Mouse (Mus musculus) cerebellum, adult 8-10 months (tissue): ENCODE data around the gene Heatr9.

Experiments used
- DNase-seq: peaks from one replicate; pipeline ENCODE4 v3.0.0; 2022

The Heatr9 gene

GRCm38 (mm10) chr11:83529024-83529423 is 7.0 kb upstream of the Heatr9 start:
- no peak for DNase-seq

DNA sequence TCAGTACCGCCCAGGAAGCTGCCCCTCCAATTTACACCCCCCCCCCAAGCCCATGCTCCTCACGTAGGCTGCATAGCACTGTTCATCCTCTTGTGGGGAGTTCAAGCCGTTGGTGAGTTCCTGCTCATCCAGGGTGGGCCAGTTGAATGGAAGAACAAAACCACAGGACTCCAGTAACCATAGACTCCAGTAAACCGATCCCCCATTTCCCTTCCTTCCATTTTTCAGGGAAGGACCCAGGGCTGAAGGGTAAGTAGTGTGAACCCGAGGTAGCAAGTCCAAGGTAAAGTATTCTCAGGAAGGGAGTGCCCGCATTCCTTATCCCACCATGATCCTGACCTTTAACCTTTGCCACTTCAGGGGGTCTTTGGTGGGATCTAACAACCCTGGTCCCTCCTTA is 3.6 kb downstream of the Heatr9 start:
- no peak for DNase-seq

DNA sequence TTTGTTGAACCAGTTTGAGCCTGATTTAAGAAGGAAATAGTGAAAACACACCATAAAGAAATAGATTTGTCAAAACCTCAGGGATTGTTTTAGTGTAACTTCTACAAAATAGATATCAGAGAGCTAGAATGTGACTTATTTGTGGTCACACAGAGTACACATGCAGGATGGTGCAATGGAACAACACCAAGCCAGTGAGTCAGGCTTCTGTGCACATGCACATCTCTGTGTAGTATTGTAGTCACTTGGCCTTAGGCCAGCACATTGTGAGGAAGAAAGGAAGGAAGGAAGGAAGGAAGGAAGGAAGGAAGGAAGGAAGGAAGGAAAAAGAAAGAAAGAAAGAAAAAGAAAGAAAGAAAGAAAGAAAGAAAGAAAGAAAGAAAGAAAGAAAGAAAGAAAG is 4.8 kb downstream of the Heatr9 start:
- DNase-seq, result no peak

DNA sequence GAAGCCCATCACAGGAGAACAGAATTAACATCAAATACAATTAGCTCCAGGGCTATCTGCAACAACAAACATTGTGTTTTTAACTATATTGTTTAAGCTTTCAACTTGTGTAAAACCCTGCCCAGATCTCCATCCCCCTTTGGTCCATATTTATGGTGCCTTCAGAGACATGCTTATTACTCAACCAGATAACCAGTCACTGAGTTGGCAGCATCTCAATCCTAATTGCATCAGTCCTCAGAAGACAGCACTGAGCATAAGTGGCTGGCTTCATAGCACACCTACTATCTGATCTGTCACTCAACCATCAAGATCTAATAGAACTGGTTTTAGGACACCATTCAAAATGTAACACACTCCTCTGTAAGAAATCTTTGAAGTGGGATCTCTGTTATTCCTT is 12.5 kb downstream of the Heatr9 start:
- DNase-seq, result no peak

DNA sequence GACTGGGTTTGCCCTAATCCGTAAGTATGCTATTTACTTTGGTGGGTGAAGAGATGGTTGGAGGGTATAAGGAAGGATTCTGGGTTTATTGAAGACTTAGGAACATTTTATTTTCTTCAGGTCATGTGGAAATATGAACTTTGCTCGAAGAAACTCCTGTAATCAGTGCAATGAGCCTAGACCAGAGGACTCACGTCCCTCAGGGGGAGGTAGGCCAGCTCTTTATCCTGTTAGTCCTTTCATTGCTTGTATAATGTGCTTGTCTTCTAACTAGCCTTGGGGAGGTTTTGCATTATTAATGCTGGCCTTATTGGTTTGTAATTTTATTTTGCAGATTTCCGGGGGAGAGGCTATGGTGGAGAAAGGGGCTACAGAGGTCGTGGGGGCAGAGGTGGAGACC is 17.7 kb downstream of the Heatr9 start:
- DNase-seq, result no peak

GRCm38 (mm10) chr11:83495571-83495970 is 26.4 kb downstream of the Heatr9 start:
- no peak for DNase-seq

DNA sequence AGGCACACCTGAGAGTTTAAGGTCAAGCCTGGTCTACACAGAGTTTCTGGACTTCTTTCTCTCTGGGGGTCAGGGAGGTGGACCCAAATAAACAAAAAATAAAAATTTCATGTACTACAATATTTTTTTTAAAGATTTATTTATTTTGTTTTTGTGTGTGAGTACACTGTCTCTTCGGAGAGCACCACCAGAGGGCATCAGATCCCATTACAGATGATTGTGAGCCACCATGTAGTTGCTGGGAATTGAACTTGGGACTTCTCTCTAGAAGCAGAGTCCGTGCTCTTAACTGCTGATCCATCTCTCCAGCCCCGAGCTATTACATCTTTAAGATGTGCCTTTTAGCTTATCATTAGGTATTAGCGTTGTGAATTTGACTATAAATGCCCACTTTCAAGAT is 30.5 kb downstream of the Heatr9 start:
- no peak for DNase-seq

- DNase-seq, result peak; percentile 28
Observed at GRCm38 (mm10) chr11:83473235-83474016, 48.5 kb downstream of the Heatr9 start.

DNA sequence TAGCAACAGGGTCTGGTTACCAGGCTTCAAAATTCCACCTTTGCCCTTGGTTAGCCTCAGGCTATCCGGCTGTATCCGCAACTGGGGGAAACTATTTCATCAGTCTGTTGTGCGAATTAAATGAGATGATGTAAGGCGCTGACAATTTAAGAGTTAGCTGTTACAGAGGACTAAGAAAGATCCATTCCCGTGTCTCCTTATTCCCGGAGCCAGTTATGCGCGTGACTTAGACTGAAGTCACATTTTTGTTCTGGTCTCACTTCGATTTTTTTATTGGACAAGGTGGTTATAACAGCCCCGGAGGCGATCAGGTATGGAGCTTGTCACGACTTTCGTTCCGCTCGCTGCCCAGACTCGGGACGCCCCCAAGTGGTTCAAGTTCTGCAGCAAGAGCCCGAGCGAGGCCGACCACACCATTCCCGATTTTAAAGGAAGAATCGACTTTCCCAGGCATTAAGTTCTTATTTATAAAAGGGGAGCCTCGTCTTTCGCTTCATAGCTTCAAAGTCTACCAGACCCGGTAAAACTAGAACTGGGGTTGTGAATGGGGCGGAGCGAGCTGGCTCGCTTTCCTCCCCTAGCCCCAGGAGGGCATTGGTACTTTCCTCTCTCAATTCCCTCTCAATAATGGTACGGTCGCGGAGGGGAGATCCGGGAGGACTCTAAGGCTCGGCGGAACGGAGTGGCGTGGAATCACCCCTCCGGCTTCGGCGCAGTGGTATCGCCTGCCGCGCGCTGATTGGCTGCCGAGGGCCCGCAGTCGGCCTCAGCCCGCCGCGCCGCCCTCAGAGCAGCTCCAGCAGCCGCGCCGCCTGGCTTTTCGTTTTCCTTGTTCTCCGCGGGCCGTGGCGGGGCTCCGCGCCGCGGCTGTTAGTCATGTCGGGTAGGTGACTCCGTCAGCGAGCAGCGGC is 49.4 kb downstream of the Heatr9 start, which contains the start of gene Taf15:
TSS of gene Taf15 (plus strand) at position 763 of the 911 bp plus-strand sequence.
- DNase-seq, result peak; percentile 99

- DNase-seq, result no peak
Observed at GRCm38 (mm10) chr11:83471766-83472165, 50.2 kb downstream of the Heatr9 start.

GRCm38 (mm10) chr11:83468765-83469164 is 53.2 kb downstream of the Heatr9 start:
- no peak for DNase-seq

GRCm38 (mm10) chr11:83467120-83467652 is 54.8 kb downstream of the Heatr9 start:
- no peak for DNase-seq

- peak; percentile 80 for DNase-seq
Observed at GRCm38 (mm10) chr11:83465976-83466375, 56.0 kb downstream of the Heatr9 start.

GRCm38 (mm10) chr11:83462711-83463244 is 59.2 kb downstream of the Heatr9 start, which contains the start of gene Mmp28:
TSS of gene Mmp28 (minus strand) at chr11:83463071.
- DNase-seq, result no peak
